Mouse (Mus musculus): ENCODE data around the gene Vegfa. TPM values are rescaled to one million over a fixed set of nuclear protein-coding genes. Genes with fewer than 3 reads are reported as not detected.

Vegfa gene
- polyA plus RNA-seq, 2 experiments from 2014 or later, result not detected

- no peak for ATAC-seq
Measured at GRCm38 (mm10) chr17:46025207-46025606, 7.0 kb downstream of the Vegfa start.

GRCm38 (mm10) chr17:46024192-46024591 lies 8.0 kb downstream of the Vegfa start:
- no peak for ATAC-seq

GRCm38 (mm10) chr17:46023572-46023971 lies 8.6 kb downstream of the Vegfa start:
- ATAC-seq, result no peak

GRCm38 (mm10) chr17:46022934-46023333 lies 9.2 kb downstream of the Vegfa start:
- no peak for ATAC-seq

- ATAC-seq, result no peak
Measured at GRCm38 (mm10) chr17:46022427-46022826, 9.7 kb downstream of the Vegfa start.

GRCm38 (mm10) chr17:46021760-46022159 lies 10.4 kb downstream of the Vegfa start:
- no peak for ATAC-seq

- no peak for ATAC-seq
Measured at GRCm38 (mm10) chr17:46021173-46021572, 11.0 kb downstream of the Vegfa start.

- ATAC-seq, result no peak
Measured at GRCm38 (mm10) chr17:46020579-46020978, 11.6 kb downstream of the Vegfa start.

- ATAC-seq, result no peak
Measured at GRCm38 (mm10) chr17:46018736-46019004, 13.5 kb downstream of the Vegfa start.

- ATAC-seq, result no peak
Measured at GRCm38 (mm10) chr17:46017946-46018735, 14.0 kb downstream of the Vegfa start.

- ATAC-seq, result no peak
Measured at GRCm38 (mm10) chr17:46016617-46017016, 15.6 kb downstream of the Vegfa start.

GRCm38 (mm10) chr17:46015967-46016366 lies 16.2 kb downstream of the Vegfa start:
- ATAC-seq, result no peak

- no peak for ATAC-seq
Measured at GRCm38 (mm10) chr17:46014935-46015334, 17.2 kb downstream of the Vegfa start.

- no peak for ATAC-seq
Measured at GRCm38 (mm10) chr17:46013549-46013948, 18.6 kb downstream of the Vegfa start.

- no peak for ATAC-seq
Measured at GRCm38 (mm10) chr17:46012211-46012610, 20.0 kb downstream of the Vegfa start.

- ATAC-seq, result no peak
Measured at GRCm38 (mm10) chr17:46010462-46010861, 21.7 kb downstream of the Vegfa start.

GRCm38 (mm10) chr17:46009182-46009581 lies 23.0 kb downstream of the Vegfa start:
- ATAC-seq, result no peak

- ATAC-seq, result no peak
Measured at GRCm38 (mm10) chr17:46005458-46005857, 26.7 kb downstream of the Vegfa start.

GRCm38 (mm10) chr17:46004482-46004881 lies 27.7 kb downstream of the Vegfa start:
- ATAC-seq, result no peak

GRCm38 (mm10) chr17:46003717-46004481 lies 28.3 kb downstream of the Vegfa start:
- no peak for ATAC-seq

GRCm38 (mm10) chr17:45999366-45999940 lies 32.7 kb downstream of the Vegfa start:
- ATAC-seq, result no peak

- no peak for ATAC-seq
Measured at GRCm38 (mm10) chr17:45998363-45998762, 33.8 kb downstream of the Vegfa start.

GRCm38 (mm10) chr17:45996921-45997444 lies 35.2 kb downstream of the Vegfa start:
- ATAC-seq, result no peak
